ENCODE assay signal across 10 mouse cellular contexts in the genomic region with DNA sequence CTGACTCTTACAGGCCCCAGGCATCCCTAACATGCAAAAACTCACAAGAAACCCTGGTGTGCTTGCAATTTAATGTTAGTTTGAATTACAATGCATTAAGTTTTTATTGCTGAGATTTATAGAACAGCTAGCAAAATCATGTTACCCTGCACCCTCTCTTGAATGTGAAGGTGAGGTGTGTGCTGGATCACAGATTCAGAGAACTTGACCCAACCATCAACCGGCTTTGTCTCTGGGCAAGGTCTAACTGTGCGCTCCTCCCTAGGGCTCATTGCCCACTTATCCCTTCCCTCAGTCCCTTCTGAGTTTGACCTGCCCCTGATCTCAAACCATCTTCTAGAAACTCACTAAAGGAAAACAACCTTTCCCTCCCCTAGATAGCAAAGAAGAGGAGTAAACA. TPM values are rescaled to one million over a fixed set of nuclear protein-coding genes. Genes with fewer than 3 reads are reported as not detected.
DNase-seq lines count a peak whose midpoint lies in the region; ATAC-seq lines count a peak whose summit lies in the region.
"Had no signal": no experiment of that assay in that cellular context is flagged by ENCODE, and none has a peak within 500 bp of the region (broad histone marks: within the 10 kb centered on the region; RNA-seq: fewer than 3 reads in every experiment).

No protein-coding gene starts in this region.

- peak; percentile 89 for DNase-seq in heart, adult 11 months
- DNase-seq in heart, postnatal 25 days (ENCODE audit: low spot score), result no peak
- DNase-seq in Muller cell, postnatal 12 days (ENCODE audit: inconsistent ontology term), result peak; percentile 55
- peak; percentile 82 for DNase-seq in midbrain, embryonic 11.5 days (ENCODE audit: low spot score, missing footprints)
- no peak for DNase-seq in gastrocnemius, postnatal 36 days
- DNase-seq in urinary bladder, adult 2 months (ENCODE audit: low spot score), result no peak
- DNase-seq in frontal cortex, postnatal 14 days (ENCODE audit: low spot score in 2 of 2), result no peak
- DNase-seq: right cerebral cortex, adult 18-20 months had no signal

- no peaks in the 10 kb centered on the region for H3K9me3 ChIP-seq in heart, embryonic 13.5 days
- no peaks in the 10 kb centered on the region for H3K9me3 ChIP-seq in midbrain, embryonic 11.5 days (ENCODE audit: control insufficient read depth, low read length)

- intact Hi-C loops in heart, postnatal 25 days (cut with DNase I), result no loop called here
- intact Hi-C loops in gastrocnemius, postnatal 36 days (cut with DNase I), result no loop called here

- H3K9ac ChIP-seq in heart, embryonic 13.5 days, result peak overlapping the region; percentile 100
- no peak overlapping the region for H3K9ac ChIP-seq in midbrain, embryonic 11.5 days (ENCODE audit: low read length)

- ATAC-seq in heart, embryonic 13.5 days (ENCODE audit: extremely low read depth, insufficient number of reproducible peaks, low FRiP score, low TSS enrichment), result no peak
- ATAC-seq in midbrain, embryonic 11.5 days (ENCODE audit: low FRiP score), result no peak

- peaks cover 67% of the 10 kb centered on the region for H3K4me1 ChIP-seq in heart, embryonic 13.5 days
- H3K4me1 ChIP-seq in midbrain, embryonic 11.5 days (ENCODE audit: control insufficient read depth, insufficient read depth, low read length), result peaks cover 72% of the 10 kb centered on the region

- H3K27ac ChIP-seq in heart, embryonic 13.5 days (replicated peaks), result peak overlapping the region; percentile 100
- H3K27ac ChIP-seq in midbrain, embryonic 11.5 days (ENCODE audit: low read depth, low read length), result no peak overlapping the region
- H3K27ac ChIP-seq: macrophage had no signal

- H3K36me3 ChIP-seq in heart, embryonic 13.5 days, result peaks cover 48% of the 10 kb centered on the region
- H3K36me3 ChIP-seq in midbrain, embryonic 11.5 days (ENCODE audit: control insufficient read depth, insufficient read depth, low read length), result no peaks in the 10 kb centered on the region

- peak overlapping the region; percentile 70 for H3K4me2 ChIP-seq in heart, embryonic 13.5 days
- H3K4me2 ChIP-seq in midbrain, embryonic 11.5 days, result 0 out of 2 replicates have a peak overlapping the region, but pooled peaks have one; percentile 9

- 33% methylated on average over 2 of the region's 2 CpGs for WGBS in heart, embryonic 13.5 days
- 16% methylated on average over 2 of the region's 2 CpGs for WGBS in midbrain, embryonic 11.5 days

- peak overlapping the region; percentile 84 for H3K4me3 ChIP-seq in heart, embryonic 13.5 days
- H3K4me3 ChIP-seq in midbrain, embryonic 11.5 days (ENCODE audit: low read depth, low read length), result no peak overlapping the region

- no peaks in the 10 kb centered on the region for H3K27me3 ChIP-seq in heart, embryonic 13.5 days (replicated peaks)
- peaks cover 15% of the 10 kb centered on the region for H3K27me3 ChIP-seq in midbrain, embryonic 11.5 days (ENCODE audit: control insufficient read depth, insufficient read depth, low read length)

RNA-seq across cellular contexts. Expression of a gene that starts 6.8 kb away (rescaled TPM):
- total RNA-seq in heart, postnatal 25 days (2021), result 10 to 100 TPM; 26.5 to 31.4 TPM
- polyA plus RNA-seq in heart, embryonic 13.5 days (2015; fragmentation: Nextera tagmentation; extraction: Ambion mirVana), result 65.4 and 68.5 TPM in 2 replicates
- polyA plus RNA-seq in midbrain, embryonic 11.5 days (2014; fragmentation: Nextera tagmentation; extraction: Ambion mirVana), result 39.4 and 39.6 TPM in 2 replicates
- 1 to 10 TPM; 2.8 to 4.0 TPM for total RNA-seq in gastrocnemius, postnatal 36 days (2021)
- 127 and 134 TPM in 2 replicates for polyA plus RNA-seq in urinary bladder, adult 2 months (2012; rRNA removed)

Comparison
In these comparisons a context has a peak if more than half of its experiments do, and no peak if none do; other contexts are left out.
1. DNase-seq: peak in heart, adult 11 months (single experiment), Muller cell, postnatal 12 days (single experiment) and midbrain, embryonic 11.5 days (single experiment); none in heart, postnatal 25 days (single experiment), gastrocnemius, postnatal 36 days (0 of 2), urinary bladder, adult 2 months (single experiment) and frontal cortex, postnatal 14 days (0 of 2).